Mouse (Mus musculus) right cerebral cortex, adult 2 months (tissue): Measurements from ENCODE around the gene Pcdh15.
A peak's percentile ranks its signal among the peaks of the same experiment; 100 is the strongest.

Experiments used
- DNase-seq, 2 experiments: peaks; one replicate each; pipeline ENCODE4 v3.0.0; 2021 to 2022; ENCODE audit warnings: low spot score in 2 of 2

Pcdh15 gene

GRCm38 (mm10) chr10:74569603-74570002 is 1470.5 kb downstream of the Pcdh15 start:
- no peak for DNase-seq

GRCm38 (mm10) chr10:74579924-74580323 is 1480.8 kb downstream of the Pcdh15 start:
- DNase-seq, result no peak

- DNase-seq, result no peak
Measured at GRCm38 (mm10) chr10:74591799-74592198, 1492.7 kb downstream of the Pcdh15 start.

- no peak for DNase-seq
Measured at GRCm38 (mm10) chr10:74607683-74608082, 1508.5 kb downstream of the Pcdh15 start.

GRCm38 (mm10) chr10:74621837-74622236 is 1522.7 kb downstream of the Pcdh15 start:
- DNase-seq, result peak in 1 of 2 experiments; percentile 16

GRCm38 (mm10) chr10:74625715-74626114 is 1526.6 kb downstream of the Pcdh15 start:
- no peak for DNase-seq

- DNase-seq, result peak; percentile 6 to 18
Measured at GRCm38 (mm10) chr10:74626596-74626995, 1527.5 kb downstream of the Pcdh15 start.

GRCm38 (mm10) chr10:74631314-74631713 is 1532.2 kb downstream of the Pcdh15 start:
- DNase-seq, result no peak

GRCm38 (mm10) chr10:74637040-74637439 is 1537.9 kb downstream of the Pcdh15 start:
- no peak for DNase-seq

- no peak for DNase-seq
Measured at GRCm38 (mm10) chr10:74642125-74642524, 1543.0 kb downstream of the Pcdh15 start.

- DNase-seq, result no peak
Measured at GRCm38 (mm10) chr10:74663171-74663570, 1564.0 kb downstream of the Pcdh15 start.

- peak; percentile 3 to 30 for DNase-seq
Measured at GRCm38 (mm10) chr10:74680016-74680491, 1580.9 kb downstream of the Pcdh15 start.

GRCm38 (mm10) chr10:74680559-74680958 is 1581.4 kb downstream of the Pcdh15 start:
- no peak for DNase-seq
